Mouse (Mus musculus): ENCODE measurements around the gene Mettl21c. TPM values are rescaled to one million over a fixed set of nuclear protein-coding genes. Genes with fewer than 3 reads are reported as not detected.

The Mettl21c gene
- polyA plus RNA-seq, 1 experiment: not detected

DNA sequence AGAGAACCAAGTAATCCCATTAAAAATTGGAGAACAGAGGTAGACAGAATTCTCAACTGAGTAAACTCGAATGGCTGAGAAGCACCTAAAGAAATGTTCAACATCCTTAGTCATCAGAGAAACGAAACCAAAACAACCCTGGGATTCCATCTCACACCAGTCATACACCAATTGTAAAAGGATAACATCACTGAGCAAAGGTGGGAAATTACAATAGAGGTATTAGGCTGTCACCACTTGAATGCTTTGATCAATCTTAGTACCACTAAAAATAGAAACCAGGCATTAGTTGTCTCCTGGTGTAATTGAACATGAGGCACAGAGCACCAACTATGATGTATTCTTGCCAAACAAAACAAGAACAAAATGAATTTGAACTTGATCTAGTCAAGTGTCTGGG is 12.4 kb upstream of the Mettl21c start:
- Histone ChIP-seq H3K27ac (ENCODE audit: insufficient read depth, low read length) (no peak overlapping the region), H3K4me1 (ENCODE audit: control insufficient read depth, insufficient read depth, low read length) (no peaks in the 10 kb centered on the region), H3K4me3 (ENCODE audit: insufficient read depth, low read length) (no peak overlapping the region)
- TF ChIP-seq CTCF (IDR thresholded peaks at IDR 0.05; ENCODE audit: borderline replicate concordance, insufficient read depth, low read length): no peak
- TF ChIP-seq POLR2A (IDR thresholded peaks at IDR 0.05; ENCODE audit: low read depth, low read length): no peak

DNA sequence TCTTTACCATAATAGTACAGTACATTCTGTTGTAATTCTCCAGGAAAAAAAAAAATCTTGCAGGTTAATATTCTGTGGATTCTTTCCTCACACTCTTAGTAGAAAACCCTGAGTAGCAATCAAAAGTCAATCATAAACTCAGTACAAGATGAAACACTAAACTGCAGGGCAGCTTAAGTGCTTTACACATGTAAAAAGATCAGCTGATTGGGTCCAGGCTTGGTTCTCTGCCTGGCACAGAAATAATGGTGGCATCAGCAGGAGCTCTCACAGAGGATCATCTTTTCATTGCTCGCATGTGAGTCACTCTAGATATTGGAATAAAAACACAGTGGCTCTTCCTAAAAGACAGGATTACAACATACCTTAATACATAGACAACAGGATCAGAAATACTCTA is 7.8 kb upstream of the Mettl21c start:
- H3K4me1 ChIP-seq (ENCODE audit: control insufficient read depth, insufficient read depth, low read length): no peaks in the 10 kb centered on the region
- no peak overlapping the region for H3K4me3 ChIP-seq (ENCODE audit: insufficient read depth, low read length)
- no peak overlapping the region for H3K27ac ChIP-seq (ENCODE audit: insufficient read depth, low read length)
- TF ChIP-seq POLR2A (IDR thresholded peaks at IDR 0.05; ENCODE audit: low read depth, low read length) (no peak), CTCF (IDR thresholded peaks at IDR 0.05; ENCODE audit: borderline replicate concordance, insufficient read depth, low read length) (no peak)

DNA sequence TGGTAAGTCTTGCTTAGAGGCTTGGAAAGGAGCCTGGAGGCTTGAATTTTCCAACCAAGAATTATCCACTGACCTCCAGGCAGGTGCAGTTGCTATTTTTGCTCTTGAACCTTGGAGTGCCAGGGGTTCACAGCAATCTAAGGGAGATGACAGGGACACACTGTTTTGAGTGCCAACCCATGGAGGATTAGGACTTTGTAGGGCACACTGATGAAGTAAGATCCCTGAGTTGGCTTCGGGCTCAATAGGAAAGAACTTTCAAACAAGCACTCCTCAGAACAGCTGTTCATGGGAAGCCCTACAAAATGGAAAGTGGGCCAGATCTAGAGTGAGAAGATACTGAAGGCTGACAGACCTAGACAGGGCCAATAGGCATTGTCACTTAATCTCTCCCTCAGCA is 2.8 kb upstream of the Mettl21c start:
- H3K4me1 ChIP-seq (ENCODE audit: control insufficient read depth, insufficient read depth, low read length): no peaks in the 10 kb centered on the region
- H3K4me3 ChIP-seq (ENCODE audit: insufficient read depth, low read length): no peak overlapping the region
- no peak overlapping the region for H3K27ac ChIP-seq (ENCODE audit: insufficient read depth, low read length)
- TF ChIP-seq POLR2A (IDR thresholded peaks at IDR 0.05; ENCODE audit: low read depth, low read length) (no peak), CTCF (IDR thresholded peaks at IDR 0.05; ENCODE audit: borderline replicate concordance, insufficient read depth, low read length) (no peak)

DNA sequence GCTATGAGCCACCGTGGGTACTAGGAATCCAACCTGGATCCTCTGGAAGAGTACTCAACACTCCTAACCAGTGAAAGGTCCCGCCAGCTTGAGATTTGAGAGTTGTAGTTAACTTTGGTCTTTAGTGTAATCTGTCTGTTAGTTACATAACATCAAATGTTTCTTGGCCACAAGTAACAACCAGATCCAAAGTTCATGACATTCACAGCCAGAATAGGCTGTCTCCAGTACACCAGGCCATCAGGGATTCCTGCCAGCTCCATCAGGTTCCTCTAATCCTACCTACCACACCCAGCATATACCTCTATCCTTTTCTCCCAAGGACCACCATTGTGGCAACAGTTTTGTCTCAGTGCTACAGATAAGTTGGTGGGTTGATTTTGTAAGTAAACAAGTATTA is 4.3 kb downstream of the Mettl21c start:
- Histone ChIP-seq H3K4me3 (ENCODE audit: insufficient read depth, low read length) (no peak overlapping the region), H3K27ac (ENCODE audit: insufficient read depth, low read length) (no peak overlapping the region), H3K4me1 (ENCODE audit: control insufficient read depth, insufficient read depth, low read length) (no peaks in the 10 kb centered on the region)
- TF ChIP-seq POLR2A (IDR thresholded peaks at IDR 0.05; ENCODE audit: low read depth, low read length) (no peak), CTCF (IDR thresholded peaks at IDR 0.05; ENCODE audit: borderline replicate concordance, insufficient read depth, low read length) (no peak)

DNA sequence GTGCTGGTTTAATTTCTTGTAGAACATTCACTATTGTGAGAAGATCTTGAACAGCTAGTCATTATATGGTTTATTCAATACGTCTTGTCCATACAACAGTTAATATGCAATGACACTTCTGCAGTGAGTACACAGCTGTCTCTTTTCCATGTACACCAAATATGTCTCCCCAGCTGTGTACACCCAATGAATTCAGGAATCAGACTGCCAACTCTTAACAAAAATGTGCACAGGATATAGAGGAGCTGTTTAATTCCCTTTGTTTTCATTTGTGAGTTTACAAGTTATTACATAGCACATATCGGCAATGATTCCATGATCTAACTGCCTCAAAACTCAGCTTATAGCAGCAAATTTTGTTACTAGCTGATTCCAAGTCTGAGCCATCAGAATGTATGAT is 15.3 kb downstream of the Mettl21c start:
- Histone ChIP-seq H3K4me3 (ENCODE audit: insufficient read depth, low read length) (no peak overlapping the region), H3K27ac (ENCODE audit: insufficient read depth, low read length) (no peak overlapping the region), H3K4me1 (ENCODE audit: control insufficient read depth, insufficient read depth, low read length) (no peaks in the 10 kb centered on the region)
- TF ChIP-seq CTCF (IDR thresholded peaks at IDR 0.05; ENCODE audit: borderline replicate concordance, insufficient read depth, low read length) (no peak), POLR2A (IDR thresholded peaks at IDR 0.05; ENCODE audit: low read depth, low read length) (no peak)

DNA sequence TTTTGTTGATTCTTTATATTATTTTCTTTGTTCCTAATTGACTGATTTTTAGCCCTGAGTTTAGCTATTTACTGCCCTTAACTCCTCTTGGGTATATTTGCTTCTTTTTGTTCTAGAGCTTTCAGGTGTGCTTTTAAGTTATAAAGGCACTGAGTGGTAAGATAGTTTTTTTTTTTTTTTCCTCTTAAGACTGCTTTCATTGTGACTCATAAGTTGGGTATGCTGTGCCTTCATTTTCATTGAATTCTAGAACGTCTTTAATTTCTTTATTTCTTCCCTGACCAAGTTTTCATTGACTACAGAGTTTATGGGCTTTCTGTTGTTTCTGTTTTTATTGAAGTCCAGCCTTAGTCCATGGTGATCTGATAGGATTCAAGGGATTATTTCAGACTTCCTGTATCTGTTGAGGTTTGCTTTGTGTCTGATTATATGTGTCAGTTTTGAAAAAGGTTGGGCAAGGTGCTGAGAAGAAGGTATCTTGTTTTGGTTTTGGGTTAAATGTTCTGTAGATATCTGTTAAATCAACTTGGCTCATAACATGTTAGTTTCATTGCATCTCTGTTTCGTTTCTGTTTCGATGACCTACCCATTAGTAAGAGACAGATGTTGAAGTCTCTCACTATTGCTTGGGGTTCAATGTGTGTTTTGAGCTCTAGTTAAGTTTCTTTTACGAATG is 22.8 kb downstream of the Mettl21c start:
- H3K4me1 ChIP-seq (ENCODE audit: control insufficient read depth, insufficient read depth, low read length): no peaks in the 10 kb centered on the region
- no peak overlapping the region for H3K27ac ChIP-seq (ENCODE audit: insufficient read depth, low read length)
- no peak for TF ChIP-seq CTCF (IDR thresholded peaks at IDR 0.05; ENCODE audit: borderline replicate concordance, insufficient read depth, low read length)
- TF ChIP-seq POLR2A (IDR thresholded peaks at IDR 0.05; ENCODE audit: low read depth, low read length): no peak
- H3K4me3 ChIP-seq (ENCODE audit: insufficient read depth, low read length): no peak overlapping the region

DNA sequence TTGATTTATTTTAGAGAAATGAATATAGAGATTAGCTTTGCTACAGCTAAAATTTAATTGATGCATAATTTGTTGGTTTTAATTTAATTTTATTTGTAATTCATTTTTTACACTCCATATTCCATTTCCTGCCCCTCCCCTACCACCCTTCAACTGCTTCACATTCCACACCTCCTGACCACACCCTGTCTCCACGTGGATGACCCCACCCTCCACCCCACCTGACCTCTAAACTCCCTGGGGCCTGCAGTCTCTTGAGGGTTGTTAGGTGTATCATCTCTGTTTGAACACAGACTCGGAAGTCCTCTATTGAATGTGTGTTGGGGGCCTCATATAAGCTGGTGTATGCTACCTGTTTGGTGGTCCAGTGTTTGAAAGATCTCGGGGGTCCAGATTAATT is 48.7 kb downstream of the Mettl21c start:
- Histone ChIP-seq H3K4me1 (ENCODE audit: control insufficient read depth, insufficient read depth, low read length) (no peaks in the 10 kb centered on the region; the same call in none of the 2 replicates), H3K27ac (ENCODE audit: insufficient read depth, low read length) (no peak overlapping the region), H3K4me3 (ENCODE audit: insufficient read depth, low read length) (no peak overlapping the region)
- TF ChIP-seq POLR2A (IDR thresholded peaks at IDR 0.05; ENCODE audit: low read depth, low read length) (no peak), CTCF (IDR thresholded peaks at IDR 0.05; ENCODE audit: borderline replicate concordance, insufficient read depth, low read length) (no peak)

DNA sequence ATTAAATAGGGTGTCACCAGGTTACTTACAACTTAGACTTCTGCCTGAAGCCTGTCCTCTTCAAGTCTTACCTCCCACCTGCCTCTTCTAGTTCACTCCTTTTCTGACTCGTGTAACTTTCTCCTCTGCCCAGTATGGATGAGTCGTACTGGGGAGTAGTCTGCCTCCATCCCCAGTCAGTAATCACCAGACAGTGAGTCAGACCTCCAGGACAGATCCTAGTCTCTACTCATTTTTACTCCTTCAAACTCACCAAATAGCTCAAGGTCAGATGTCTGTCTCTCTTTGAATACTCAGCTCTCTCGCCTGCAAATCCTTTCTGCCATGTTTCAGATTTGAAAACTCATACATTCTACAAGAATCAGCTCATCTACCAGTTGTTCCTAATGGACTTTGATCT is 50.5 kb downstream of the Mettl21c start:
- Histone ChIP-seq H3K4me1 (ENCODE audit: control insufficient read depth, insufficient read depth, low read length) (no peaks in the 10 kb centered on the region; the same call in 1 of the 2 replicates), H3K27ac (ENCODE audit: insufficient read depth, low read length) (peak overlapping the region; percentile 38), H3K4me3 (ENCODE audit: insufficient read depth, low read length) (no peak overlapping the region)
- TF ChIP-seq CTCF (IDR thresholded peaks at IDR 0.05; ENCODE audit: borderline replicate concordance, insufficient read depth, low read length) (no peak), POLR2A (IDR thresholded peaks at IDR 0.05; ENCODE audit: low read depth, low read length) (no peak)

DNA sequence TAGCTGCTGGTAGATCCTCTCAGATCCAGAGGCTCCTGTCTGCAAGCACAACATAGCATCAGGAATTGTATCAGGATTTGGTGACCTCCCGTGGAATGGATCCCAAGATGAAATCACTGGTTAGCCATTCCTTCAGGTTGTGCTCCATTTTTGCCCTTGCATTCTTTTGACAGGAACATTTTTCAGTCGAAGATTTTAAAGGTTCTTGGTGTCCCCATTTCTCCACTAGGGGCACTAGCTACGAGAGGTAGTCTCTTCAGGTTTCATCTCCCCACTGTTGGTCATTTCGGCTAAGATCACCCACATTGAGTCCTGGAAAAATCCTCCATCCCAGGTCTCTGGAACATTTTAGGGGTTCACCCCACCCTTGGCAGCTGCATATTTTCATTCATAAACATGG is 53.1 kb downstream of the Mettl21c start:
- TF ChIP-seq POLR2A (IDR thresholded peaks at IDR 0.05; ENCODE audit: low read depth, low read length): no peak
- TF ChIP-seq CTCF (IDR thresholded peaks at IDR 0.05; ENCODE audit: borderline replicate concordance, insufficient read depth, low read length): no peak
- Histone ChIP-seq H3K4me1 (ENCODE audit: control insufficient read depth, insufficient read depth, low read length) (no peaks in the 10 kb centered on the region; the same call in 1 of the 2 replicates), H3K4me3 (ENCODE audit: insufficient read depth, low read length) (no peak overlapping the region), H3K27ac (ENCODE audit: insufficient read depth, low read length) (no peak overlapping the region)

DNA sequence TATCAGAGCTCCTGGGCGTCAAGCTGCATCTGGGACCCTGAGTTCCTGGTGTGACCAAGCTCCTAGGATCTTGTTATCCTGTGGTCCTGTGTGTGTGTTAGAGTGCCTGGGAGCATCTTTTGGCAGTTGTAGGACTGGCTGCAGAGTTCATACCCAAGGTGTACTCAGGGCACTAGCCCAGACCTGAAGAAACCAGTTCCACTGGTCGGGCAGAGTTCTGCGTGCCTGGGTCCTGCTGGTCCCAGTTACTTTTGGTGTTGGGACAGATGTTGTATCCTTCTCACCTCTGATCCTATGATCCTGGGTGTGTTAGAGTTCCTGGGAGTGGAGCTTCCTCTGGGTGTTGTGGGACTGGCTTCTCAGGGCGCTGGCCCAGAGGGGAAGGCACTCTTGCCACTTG is 55.5 kb downstream of the Mettl21c start:
- H3K4me1 ChIP-seq (ENCODE audit: control insufficient read depth, insufficient read depth, low read length): no peaks in the 10 kb centered on the region; the same call in 1 of the 2 replicates
- H3K27ac ChIP-seq (ENCODE audit: insufficient read depth, low read length): no peak overlapping the region
- no peak overlapping the region for H3K4me3 ChIP-seq (ENCODE audit: insufficient read depth, low read length)
- TF ChIP-seq CTCF (IDR thresholded peaks at IDR 0.05; ENCODE audit: borderline replicate concordance, insufficient read depth, low read length): no peak
- no peak for TF ChIP-seq POLR2A (IDR thresholded peaks at IDR 0.05; ENCODE audit: low read depth, low read length)

Other genes starting within 250 kb of the Mettl21c start
- 42.6 and 44.2 TPM in 2 replicates for gene Uxs1, start 192.2 kb downstream of the Mettl21c start, polyA plus RNA-seq (2011; ENCODE audit: insufficient read length, low read depth, missing spikeins)
- 80.4 and 87.1 TPM in 2 replicates for gene Tpp2, start 86.4 kb downstream of the Mettl21c start, polyA plus RNA-seq (2011; ENCODE audit: insufficient read length, low read depth, missing spikeins)
- 0.11 TPM in 1 of 2 replicates, not detected in the other for gene Gm8251, start 41.9 kb upstream of the Mettl21c start, polyA plus RNA-seq (2011; ENCODE audit: insufficient read length, low read depth, missing spikeins)
- gene Tex30, start 82.4 kb upstream of the Mettl21c start, polyA plus RNA-seq (2011; ENCODE audit: insufficient read length, low read depth, missing spikeins): 18.8 and 22.8 TPM in 2 replicates
- 60.7 and 68.9 TPM in 2 replicates for gene Kdelc1, start 98.8 kb upstream of the Mettl21c start, polyA plus RNA-seq (2011; ENCODE audit: insufficient read length, low read depth, missing spikeins)
- gene Bivm, start 98.9 kb upstream of the Mettl21c start, polyA plus RNA-seq (2011; ENCODE audit: insufficient read length, low read depth, missing spikeins): 24.2 and 33.8 TPM in 2 replicates
- 47.7 and 52.4 TPM in 2 replicates for gene Ercc5, start 127.7 kb upstream of the Mettl21c start, polyA plus RNA-seq (2011; ENCODE audit: insufficient read length, low read depth, missing spikeins)
- not detected in 2 replicates for gene Mettl21e, start 198.9 kb upstream of the Mettl21c start, polyA plus RNA-seq (2011; ENCODE audit: insufficient read length, low read depth, missing spikeins)